Mouse (Mus musculus) stomach, embryonic 16.5 days (tissue): ENCODE measurements around the gene Krt80. TPM values are rescaled to one million over a fixed set of nuclear protein-coding genes. Genes with fewer than 3 reads are reported as not detected.
A peak's percentile ranks its signal among the peaks of the same experiment; 100 is the strongest.

Experiments used
- ATAC-seq: fragments of 200-750 bp; cut with Nextera tagmentation; 2 replicates; pipeline ENCODE4 v1.8.0; 2017; ENCODE audit warnings: moderate number of reproducible peaks, moderate TSS enrichment; ENCODE audit not compliant: insufficient read depth, low FRiP score
- H3K27ac ChIP-seq: fragments of 300-500 bp; sonication (generic); 2 replicates; pipeline ENCODE4 v1.5.1; 2014; ENCODE audit warnings: low read length
- H3K27me3 ChIP-seq: fragments of 300-500 bp; sonication (generic); 2 replicates; pipeline ENCODE4 v1.6.1; 2014; ENCODE audit warnings: low read length, control low read depth, mixed read lengths; ENCODE audit not compliant: control insufficient read depth, insufficient read depth
- H3K36me3 ChIP-seq: fragments of 300-500 bp; sonication (generic); 2 replicates; pipeline ENCODE4 v1.6.1; 2014; ENCODE audit warnings: low read length; ENCODE audit not compliant: control insufficient read depth, insufficient read depth
- H3K4me1 ChIP-seq: fragments of 300-500 bp; sonication (generic); 2 replicates; pipeline ENCODE4 v1.6.1; 2014; ENCODE audit warnings: low read length, control low read depth, mixed read lengths; ENCODE audit not compliant: control insufficient read depth, insufficient read depth
- H3K4me2 ChIP-seq: fragments of 300-500 bp; sonication (generic); 2 replicates; pipeline ENCODE4 v1.6.1; 2014; ENCODE audit warnings: low read depth, low read length, mixed read lengths
- H3K4me3 ChIP-seq: fragments of 300-500 bp; sonication (generic); replicated peaks from 2 replicates; pipeline ENCODE4 v1.5.1; 2014; ENCODE audit warnings: mild to moderate bottlenecking, low read length
- H3K9ac ChIP-seq: fragments of 300-500 bp; sonication (generic); 2 replicates; pipeline ENCODE4 v1.6.1; 2014; ENCODE audit warnings: low read length
- H3K9me3 ChIP-seq: fragments of 300-500 bp; sonication (generic); replicated peaks from 2 replicates; pipeline ENCODE4 v1.6.1; 2016; ENCODE audit warnings: low read length, control low read depth; ENCODE audit not compliant: control insufficient read depth
- WGBS: fragments of 180-500 bp; shearing (Covaris S2); extraction: QIAGEN DNeasy Blood & Tissue Kit; methylation state at CpG from one replicate; pipeline ENCODE4 v1.1.7; 2014; 5-methylcytosine and 5-hydroxymethylcytosine counted together
- polyA plus RNA-seq: library from polyadenylated mRNA; unstranded; fragments of >200 nt; fragmentation: Nextera tagmentation; extraction: Ambion mirVana; gene quantifications from 2 replicates; pipeline ENCODE4 v1.2.1, GENCODE M21; 2015

Krt80 gene
- polyA plus RNA-seq, 1 experiment from 2014 or later = 37.4 TPM

DNA sequence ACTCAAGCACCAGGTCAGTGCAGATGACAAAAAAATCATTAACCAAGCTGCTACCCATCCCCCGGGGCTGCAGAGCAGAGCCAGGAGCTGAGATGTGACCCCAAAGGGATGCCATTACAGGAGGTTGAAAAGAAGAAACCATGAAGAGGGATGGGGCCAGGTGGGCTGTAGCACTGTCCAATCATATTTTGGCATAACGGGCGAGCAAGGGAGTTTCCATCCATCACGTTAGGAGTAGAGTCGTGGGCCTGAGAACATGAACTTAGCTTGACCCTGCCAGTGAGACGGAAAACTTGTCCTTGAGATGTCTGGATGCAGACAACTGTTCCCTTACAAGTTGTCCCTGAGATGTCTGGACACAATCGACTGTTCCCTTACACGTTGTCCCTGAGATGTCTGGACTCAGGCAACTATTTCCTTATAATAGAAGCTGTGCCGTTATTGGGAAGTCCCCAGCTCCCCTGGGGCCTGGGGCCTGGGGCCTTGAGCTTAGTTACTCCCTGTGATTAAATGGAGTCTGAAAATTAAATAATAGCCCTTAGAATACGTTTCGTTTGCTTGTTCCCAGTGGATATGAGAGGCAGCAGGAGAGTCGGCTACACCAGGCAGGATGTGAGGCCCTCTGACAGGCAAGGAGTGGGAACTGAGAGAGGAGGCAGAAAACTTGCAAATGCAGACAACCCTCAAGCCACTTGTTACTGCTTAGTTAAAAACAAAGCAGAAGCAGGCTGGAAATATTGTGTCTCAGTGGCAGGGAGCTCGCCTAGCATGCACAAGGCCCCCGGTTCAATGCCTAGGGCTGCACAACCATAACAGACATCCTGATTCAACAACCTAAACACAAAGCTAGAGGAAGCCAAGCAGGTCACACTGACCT lies 50.8 kb downstream of the Krt80 start:
- H3K4me2 ChIP-seq = no peak overlapping the region
- H3K27me3 ChIP-seq = no peaks in the 10 kb centered on the region
- H3K9me3 ChIP-seq = no peaks in the 10 kb centered on the region
- peaks cover 25% of the 10 kb centered on the region; the same call in 1 of the 2 replicates for H3K4me1 ChIP-seq
- no peak overlapping the region for H3K9ac ChIP-seq
- H3K4me3 ChIP-seq = no peak overlapping the region
- ATAC-seq = no peak
- 38% methylated on average over 14 of the region's 14 CpGs for WGBS
- H3K36me3 ChIP-seq = no peaks in the 10 kb centered on the region
- H3K27ac ChIP-seq = peak overlapping the region; percentile 4; the same call in 1 of the 2 replicates

DNA sequence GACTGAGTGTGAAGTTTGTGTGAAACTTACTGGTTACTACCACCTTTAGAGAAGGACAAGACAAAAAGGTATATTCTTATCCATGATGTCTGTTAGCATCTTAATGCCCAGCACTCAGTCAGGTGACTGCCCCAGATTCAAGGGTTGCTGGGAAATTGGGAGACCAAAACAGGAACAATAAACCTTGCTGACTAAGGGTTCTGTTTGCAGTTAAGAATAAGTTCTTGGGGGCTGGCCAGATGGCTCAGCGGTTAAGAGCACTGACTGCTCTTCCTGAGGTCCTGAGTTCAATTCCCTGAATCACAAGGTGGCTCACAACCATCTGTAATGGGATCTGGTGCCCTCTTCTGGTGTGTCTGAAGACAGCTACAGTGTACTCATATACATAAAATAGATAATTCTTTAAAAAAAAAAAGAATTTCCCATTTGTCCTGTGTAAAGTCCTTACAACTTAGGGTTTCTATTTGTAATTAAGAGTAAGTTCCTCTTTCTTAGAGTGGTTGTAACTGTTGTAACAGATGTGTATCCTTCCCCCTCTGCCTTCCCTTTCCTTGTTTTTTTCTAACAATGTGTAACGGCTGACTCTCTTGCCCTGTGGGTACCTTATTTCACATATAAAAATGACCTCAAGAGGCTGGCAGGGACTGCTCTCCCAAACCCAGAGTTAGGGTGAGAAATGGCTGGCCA lies 52.0 kb downstream of the Krt80 start:
- H3K9me3 ChIP-seq = no peaks in the 10 kb centered on the region
- WGBS = 79% methylated on average over 2 of the region's 2 CpGs
- ATAC-seq = no peak
- peaks cover 25% of the 10 kb centered on the region; the same call in 1 of the 2 replicates for H3K4me1 ChIP-seq
- H3K36me3 ChIP-seq = no peaks in the 10 kb centered on the region
- no peaks in the 10 kb centered on the region for H3K27me3 ChIP-seq
- no peak overlapping the region for H3K4me2 ChIP-seq
- H3K27ac ChIP-seq = 0 out of 2 replicates have a peak overlapping the region, but pooled peaks have one; percentile 5
- H3K9ac ChIP-seq = no peak overlapping the region
- no peak overlapping the region for H3K4me3 ChIP-seq

DNA sequence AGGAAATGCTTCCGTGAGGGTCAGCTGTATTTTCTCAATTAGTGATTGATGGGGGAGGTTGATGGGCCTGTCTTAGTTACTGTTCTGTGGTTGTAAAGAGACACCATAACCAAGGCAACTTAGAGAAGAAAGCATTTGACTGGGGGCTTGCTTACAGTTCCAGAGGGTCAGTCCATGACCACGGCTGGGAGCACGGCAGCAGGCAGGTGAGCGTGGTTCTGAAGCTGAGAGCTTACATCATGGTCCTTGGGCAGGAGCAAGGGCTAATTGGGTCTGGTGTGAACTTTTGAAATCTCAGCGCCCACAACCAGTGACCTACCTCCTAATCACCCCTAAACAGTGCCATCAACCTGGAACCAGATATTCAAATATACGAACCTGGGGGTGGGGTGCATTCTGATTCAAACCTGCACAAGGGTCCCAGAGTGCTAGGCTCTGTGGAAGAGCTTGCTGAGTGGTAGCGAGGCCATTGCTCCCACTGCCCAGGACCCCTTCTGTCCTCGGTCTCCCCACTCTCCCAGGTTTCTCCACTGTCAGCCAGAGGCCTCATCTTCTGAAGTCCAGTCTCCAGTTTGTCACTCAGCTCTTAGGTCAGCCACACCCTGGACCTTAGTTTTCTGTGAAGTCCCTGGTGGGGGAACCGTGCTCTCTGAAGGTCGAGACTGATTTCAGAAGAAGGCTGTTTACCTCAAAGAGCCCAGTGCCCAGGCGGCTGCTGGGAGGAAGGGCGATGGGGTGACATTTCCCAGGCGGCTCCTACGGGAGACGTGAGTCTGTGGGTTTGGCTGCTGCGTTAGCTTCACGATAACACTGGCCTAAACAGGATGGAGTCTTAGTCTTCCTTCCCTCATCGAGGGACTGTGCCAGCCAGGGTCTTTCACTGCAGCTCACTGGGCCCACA lies 52.8 kb downstream of the Krt80 start:
- peaks cover 25% of the 10 kb centered on the region; the same call in 1 of the 2 replicates for H3K4me1 ChIP-seq
- H3K9ac ChIP-seq = no peak overlapping the region
- H3K27ac ChIP-seq = peak overlapping the region; percentile 5; the same call in 1 of the 2 replicates
- H3K9me3 ChIP-seq = no peaks in the 10 kb centered on the region
- ATAC-seq = no peak
- WGBS = 61% methylated on average over 18 of the region's 18 CpGs
- no peak overlapping the region for H3K4me2 ChIP-seq
- no peak overlapping the region for H3K4me3 ChIP-seq
- H3K27me3 ChIP-seq = no peaks in the 10 kb centered on the region
- no peaks in the 10 kb centered on the region for H3K36me3 ChIP-seq

DNA sequence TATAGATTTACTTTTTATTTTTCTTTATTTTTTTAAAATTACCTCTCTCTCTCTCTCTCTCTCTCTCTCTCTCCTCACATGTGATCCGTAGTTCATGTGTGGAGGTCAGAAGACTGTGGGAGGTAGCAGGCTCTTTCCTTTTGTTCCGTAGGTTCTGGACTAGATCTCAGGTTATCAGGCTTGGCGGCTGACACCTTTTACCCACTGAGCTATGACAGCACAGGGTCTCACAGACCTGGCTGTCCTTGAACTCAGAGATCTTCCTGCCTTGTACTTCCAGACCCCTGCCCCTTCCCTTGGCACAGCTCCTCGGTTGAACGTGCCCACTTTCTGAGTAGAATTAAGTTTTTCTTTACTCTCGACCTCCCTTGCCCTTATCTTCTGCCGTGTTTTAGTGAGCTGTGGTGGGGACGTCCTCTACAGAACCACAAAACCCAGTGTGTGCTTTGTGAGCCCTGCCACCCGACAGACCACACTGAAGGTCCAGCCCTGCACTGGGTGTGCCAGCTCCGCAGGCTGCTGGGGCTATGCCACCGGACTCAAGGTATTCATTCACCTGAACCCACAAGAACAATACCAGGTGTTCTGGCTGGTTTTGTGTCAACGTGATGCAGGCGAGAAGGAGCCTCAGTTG lies 53.6 kb downstream of the Krt80 start:
- Histone ChIP-seq H3K27ac (no peak overlapping the region), H3K9ac (peak overlapping the region; percentile 56; the same call in 1 of the 2 replicates)
- no peak for ATAC-seq

DNA sequence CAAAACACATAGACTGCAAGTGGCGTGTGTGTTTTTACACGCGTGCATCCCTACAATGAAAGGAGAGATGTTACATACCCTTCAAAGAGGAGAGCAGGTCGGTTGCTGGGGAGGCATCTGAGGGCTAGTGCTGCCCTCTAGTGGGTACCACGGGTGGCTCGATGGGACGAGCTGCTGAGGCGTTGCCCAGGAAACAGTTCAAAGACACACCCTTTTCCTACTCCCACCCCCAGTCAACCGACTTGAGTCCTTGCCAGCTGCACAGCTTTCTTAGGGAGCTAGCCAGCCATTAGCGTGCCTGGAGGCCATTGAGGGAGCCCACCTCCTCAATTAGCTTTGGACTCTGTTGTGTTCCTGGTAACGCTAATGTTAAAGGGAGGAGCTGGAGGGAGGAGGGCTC lies 54.1 kb downstream of the Krt80 start:
- H3K4me2 ChIP-seq = peak overlapping the region; percentile 58
- ATAC-seq = peak; percentile 70; the same call in 1 of the 2 replicates
- peak overlapping the region; percentile 45 for H3K4me3 ChIP-seq
- H3K36me3 ChIP-seq = no peaks in the 10 kb centered on the region
- H3K27ac ChIP-seq = no peak overlapping the region
- under 1% methylated on average over 11 of the region's 11 CpGs for WGBS
- no peaks in the 10 kb centered on the region for H3K27me3 ChIP-seq
- peaks cover 14% of the 10 kb centered on the region; the same call in 1 of the 2 replicates for H3K4me1 ChIP-seq
- peak overlapping the region; percentile 56; the same call in 1 of the 2 replicates for H3K9ac ChIP-seq
- H3K9me3 ChIP-seq = no peaks in the 10 kb centered on the region

More for the DNA sequence above, 53.6 kb downstream of the Krt80 start:
- 51% methylated on average over 13 of the region's 13 CpGs for WGBS
- Histone ChIP-seq H3K36me3 (no peaks in the 10 kb centered on the region), H3K27me3 (no peaks in the 10 kb centered on the region), H3K4me2 (peak overlapping the region; percentile 58), H3K4me3 (peak overlapping the region; percentile 45), H3K4me1 (peaks cover 20% of the 10 kb centered on the region; the same call in 1 of the 2 replicates), H3K9me3 (no peaks in the 10 kb centered on the region)

DNA sequence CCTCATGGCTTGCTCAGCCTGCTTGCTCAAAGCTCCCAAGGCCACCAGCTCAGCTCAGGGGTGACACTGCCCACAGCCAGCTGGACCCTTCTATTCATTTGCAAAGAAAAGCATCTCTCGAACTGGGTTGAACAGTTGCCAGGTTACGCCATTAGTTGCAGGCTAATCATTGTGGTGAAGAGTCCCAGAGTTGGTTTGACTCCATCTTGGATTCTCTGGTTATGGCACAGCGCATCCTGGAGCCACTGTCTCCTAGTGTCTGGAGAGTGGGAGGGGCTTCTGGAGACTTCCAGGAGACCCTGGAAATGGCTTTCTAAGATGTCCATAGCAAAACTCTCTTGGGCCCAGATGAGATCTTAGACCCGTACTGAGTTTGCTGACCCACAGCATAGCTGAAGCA lies 54.6 kb downstream of the Krt80 start:
- Histone ChIP-seq H3K4me1 (peaks cover 13% of the 10 kb centered on the region; the same call in 1 of the 2 replicates), H3K27me3 (no peaks in the 10 kb centered on the region), H3K27ac (no peak overlapping the region), H3K9ac (no peak overlapping the region), H3K4me2 (peak overlapping the region; percentile 58; the same call in 1 of the 2 replicates), H3K36me3 (no peaks in the 10 kb centered on the region), H3K4me3 (no peak overlapping the region), H3K9me3 (no peaks in the 10 kb centered on the region)
- ATAC-seq = peak; percentile 1; the same call in 1 of the 2 replicates
- 86% methylated on average over 4 of the region's 4 CpGs for WGBS

DNA sequence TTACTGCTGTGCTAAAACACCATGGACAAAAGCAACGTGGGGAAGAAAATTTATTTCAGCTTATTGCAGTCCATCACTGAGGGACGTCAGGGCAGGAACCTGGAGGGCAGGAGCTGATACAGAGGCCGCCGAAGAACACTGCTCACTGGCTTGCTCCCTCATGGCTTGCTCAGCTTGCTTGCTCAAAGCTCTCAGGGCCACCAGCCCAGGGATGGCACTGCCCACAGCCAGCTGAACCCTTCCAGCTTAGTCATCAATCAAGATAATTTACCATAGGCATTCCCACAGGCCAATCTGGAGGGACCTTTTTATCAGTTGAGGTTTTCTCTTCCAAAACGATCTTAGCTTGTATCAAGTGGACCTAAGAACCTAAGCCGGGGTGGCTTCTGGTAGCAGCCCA lies 58.0 kb downstream of the Krt80 start:
- 69% methylated on average over 6 of the region's 6 CpGs for WGBS
- ATAC-seq = no peak
- H3K27ac ChIP-seq = no peak overlapping the region
- no peaks in the 10 kb centered on the region for H3K9me3 ChIP-seq
- H3K4me1 ChIP-seq = peaks cover 16% of the 10 kb centered on the region
- no peak overlapping the region for H3K4me3 ChIP-seq
- no peaks in the 10 kb centered on the region for H3K27me3 ChIP-seq
- H3K4me2 ChIP-seq = no peak overlapping the region
- H3K36me3 ChIP-seq = no peaks in the 10 kb centered on the region
- no peak overlapping the region for H3K9ac ChIP-seq

DNA sequence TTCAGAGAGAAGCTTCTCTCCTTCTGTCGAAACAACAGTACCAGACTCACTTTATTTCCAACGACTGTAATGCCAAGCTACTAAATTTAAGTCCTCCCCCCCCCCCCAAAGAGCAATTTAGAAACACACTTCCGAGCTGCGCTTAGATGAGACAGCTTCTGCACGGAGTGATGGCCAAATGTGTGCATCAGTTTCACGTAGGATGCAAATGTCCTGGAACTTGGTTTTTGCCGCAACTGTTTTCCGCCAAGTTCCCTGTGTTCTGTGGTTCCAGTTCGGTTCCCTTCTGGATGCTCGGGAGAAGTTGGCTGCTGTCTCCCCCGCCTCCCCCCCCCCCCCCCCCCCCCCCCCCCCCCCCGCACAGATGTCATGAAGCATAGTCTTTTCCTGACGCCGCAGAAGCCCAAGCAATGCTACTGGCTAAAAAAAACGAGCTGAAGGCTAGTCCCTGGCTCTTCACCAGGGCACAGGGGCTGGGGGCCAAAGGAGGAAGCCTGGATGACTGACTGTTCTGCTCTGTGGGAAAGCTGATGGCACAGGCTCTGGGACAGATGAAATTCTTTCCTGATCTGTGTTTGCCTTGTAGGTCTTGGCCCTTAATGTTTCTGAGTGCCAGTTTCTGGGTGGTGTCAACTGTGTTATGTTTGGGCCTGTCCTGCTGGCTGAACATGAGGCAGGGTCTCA lies 58.7 kb downstream of the Krt80 start:
- peaks cover 16% of the 10 kb centered on the region for H3K4me1 ChIP-seq
- H3K36me3 ChIP-seq = no peaks in the 10 kb centered on the region
- H3K4me2 ChIP-seq = no peak overlapping the region
- no peaks in the 10 kb centered on the region for H3K27me3 ChIP-seq
- H3K27ac ChIP-seq = no peak overlapping the region
- H3K4me3 ChIP-seq = no peak overlapping the region
- no peak for ATAC-seq
- no peaks in the 10 kb centered on the region for H3K9me3 ChIP-seq
- WGBS = 44% methylated on average over 13 of the region's 15 CpGs
- H3K9ac ChIP-seq = no peak overlapping the region
